Mouse (Mus musculus): ENCODE measurements at regions not wholly inside any gene's neighbourhood (a gene's known extent, or its start where the extent isn't known, plus 50 kb on each side); places are given as distances from the start of the nearest gene placed in this dataset.

DNA sequence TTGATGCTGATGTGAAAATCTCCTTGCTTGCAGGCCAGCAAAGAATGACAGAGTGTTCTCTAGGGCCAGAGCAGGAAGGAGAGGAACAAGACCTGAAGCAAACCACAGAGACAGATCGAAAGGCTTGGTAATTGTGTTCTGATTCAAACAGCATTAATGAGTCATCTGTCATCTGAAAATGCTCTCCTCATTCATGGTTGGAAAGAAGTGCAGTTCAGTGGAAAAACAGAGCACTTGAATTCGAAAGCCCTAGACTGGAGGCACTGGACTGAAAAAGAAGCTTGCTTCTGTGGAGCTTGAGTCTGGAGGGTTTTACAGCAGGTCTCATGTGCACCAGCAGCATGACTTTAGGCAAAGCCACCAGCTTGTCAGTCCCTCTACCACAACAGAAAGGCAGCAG is 374.3 kb upstream of the B430305J03Rik start:
- H3K36me3 ChIP-seq (ENCODE audit: control insufficient read depth, insufficient read depth, low read length), result no peaks in the 10 kb centered on the region
- WGBS, result 73% methylated on average over 2 of the region's 2 CpGs
- H3K4me1 ChIP-seq (replicated peaks; ENCODE audit: control insufficient read depth, insufficient read depth, low read length), result no peaks in the 10 kb centered on the region
- H3K27ac ChIP-seq (ENCODE audit: control insufficient read depth, insufficient read depth, low read length), result no peak overlapping the region
- no peak overlapping the region for H3K4me3 ChIP-seq (ENCODE audit: control insufficient read depth, insufficient read depth, low read length)
- no peaks in the 10 kb centered on the region for H3K27me3 ChIP-seq (ENCODE audit: control insufficient read depth, insufficient read depth, low read length)
- TF ChIP-seq POLR2A (IDR thresholded peaks at IDR 0.05; ENCODE audit: control insufficient read depth, extremely low read depth, insufficient read depth, low read length, poor library complexity) (no peak), CTCF (IDR thresholded peaks at IDR 0.05; ENCODE audit: borderline replicate concordance, control insufficient read depth, extremely low read depth, insufficient read depth, low read length, poor library complexity) (no peak)
- DNase-seq, result no peak

DNA sequence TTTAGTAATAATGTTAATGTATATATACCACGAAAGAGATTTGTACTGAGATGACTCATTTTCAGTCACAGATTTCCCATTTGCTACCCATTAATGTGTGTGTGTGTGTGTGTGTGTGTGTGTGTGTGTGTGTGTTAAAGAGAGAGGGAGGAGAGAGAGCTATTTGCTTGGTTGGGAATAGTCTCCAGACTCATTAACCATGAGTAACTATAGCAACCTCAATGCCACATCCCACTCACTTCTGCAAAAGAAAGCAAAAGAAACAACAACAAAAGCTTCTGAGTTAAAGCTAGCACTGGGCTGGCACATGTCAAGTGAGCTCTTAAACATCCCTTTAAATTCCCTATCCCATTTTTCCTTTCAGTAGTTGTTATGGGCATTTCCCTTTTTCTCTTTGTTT is 372.8 kb upstream of the B430305J03Rik start:
- no peaks in the 10 kb centered on the region for H3K4me1 ChIP-seq (replicated peaks; ENCODE audit: control insufficient read depth, insufficient read depth, low read length)
- no peak for DNase-seq
- WGBS, result 91% methylated on average over 1 of the region's 1 CpGs
- no peaks in the 10 kb centered on the region for H3K27me3 ChIP-seq (ENCODE audit: control insufficient read depth, insufficient read depth, low read length)
- H3K4me3 ChIP-seq (ENCODE audit: control insufficient read depth, insufficient read depth, low read length), result no peak overlapping the region
- H3K27ac ChIP-seq (ENCODE audit: control insufficient read depth, insufficient read depth, low read length), result no peak overlapping the region
- TF ChIP-seq CTCF (IDR thresholded peaks at IDR 0.05; ENCODE audit: borderline replicate concordance, control insufficient read depth, extremely low read depth, insufficient read depth, low read length, poor library complexity) (no peak), POLR2A (IDR thresholded peaks at IDR 0.05; ENCODE audit: control insufficient read depth, extremely low read depth, insufficient read depth, low read length, poor library complexity) (no peak)
- H3K36me3 ChIP-seq (ENCODE audit: control insufficient read depth, insufficient read depth, low read length), result no peaks in the 10 kb centered on the region

DNA sequence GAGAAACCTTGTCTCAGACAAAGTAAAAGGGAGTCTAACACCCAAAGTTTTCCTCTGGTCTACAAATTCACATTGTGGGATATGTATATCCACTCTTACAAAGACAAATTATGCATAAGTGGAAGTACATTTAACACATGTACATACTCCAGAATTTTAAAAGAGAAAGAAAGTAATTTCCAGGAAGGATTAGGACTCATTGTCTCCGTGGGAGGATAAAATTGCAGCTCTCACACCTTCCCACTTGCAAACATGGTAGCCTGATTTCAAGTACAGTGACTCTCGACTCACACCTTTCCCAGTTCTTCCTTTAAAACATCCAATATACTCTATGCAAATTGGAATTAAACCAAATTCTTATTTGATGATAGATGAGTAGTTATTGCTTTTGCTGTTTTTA is 351.0 kb upstream of the B430305J03Rik start:
- no peak for DNase-seq
- no peaks in the 10 kb centered on the region for H3K4me1 ChIP-seq (replicated peaks; ENCODE audit: control insufficient read depth, insufficient read depth, low read length)
- H3K27me3 ChIP-seq (ENCODE audit: control insufficient read depth, insufficient read depth, low read length), result no peaks in the 10 kb centered on the region
- WGBS, result 79% methylated on average over 2 of the region's 2 CpGs
- no peaks in the 10 kb centered on the region for H3K36me3 ChIP-seq (ENCODE audit: control insufficient read depth, insufficient read depth, low read length)
- no peak overlapping the region for H3K27ac ChIP-seq (ENCODE audit: control insufficient read depth, insufficient read depth, low read length)
- H3K4me3 ChIP-seq (ENCODE audit: control insufficient read depth, insufficient read depth, low read length), result no peak overlapping the region
- TF ChIP-seq CTCF (IDR thresholded peaks at IDR 0.05; ENCODE audit: borderline replicate concordance, control insufficient read depth, extremely low read depth, insufficient read depth, low read length, poor library complexity) (no peak), POLR2A (IDR thresholded peaks at IDR 0.05; ENCODE audit: control insufficient read depth, extremely low read depth, insufficient read depth, low read length, poor library complexity) (no peak)

DNA sequence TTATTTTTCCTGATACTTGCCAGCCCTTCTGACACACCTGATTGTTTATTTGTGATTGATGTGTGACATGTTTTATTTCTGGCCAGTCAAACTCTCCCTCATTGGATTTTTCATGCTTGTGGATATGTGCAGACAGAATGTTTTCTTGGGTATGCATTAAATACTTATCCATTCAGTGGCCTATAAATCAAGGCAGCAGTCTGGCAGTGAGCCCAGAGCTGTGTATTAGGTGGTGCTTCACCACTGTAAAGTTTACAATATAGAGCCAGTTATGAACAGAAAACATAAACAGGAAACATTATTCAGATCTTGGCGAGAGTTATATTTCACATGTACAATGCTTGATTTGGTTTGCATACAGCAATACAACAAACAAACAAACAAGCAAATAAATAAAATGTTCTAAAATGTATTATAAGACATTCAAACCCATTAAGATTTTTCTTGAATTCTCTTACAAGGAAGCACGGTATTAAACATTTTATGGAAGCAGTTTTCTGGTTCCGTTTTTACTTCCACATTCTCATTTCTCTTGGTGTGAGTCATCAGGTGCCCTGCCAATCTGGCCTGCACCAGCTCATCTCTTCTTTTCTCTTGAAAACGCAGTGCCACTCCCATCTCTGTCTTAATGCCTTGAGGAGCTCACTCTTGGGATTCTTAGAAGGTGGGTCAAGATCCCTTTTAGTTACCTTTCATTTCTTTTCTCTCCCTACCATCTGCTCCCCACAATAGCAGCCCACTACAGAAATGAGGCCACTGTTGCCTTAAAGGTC is 322.4 kb upstream of the B430305J03Rik start:
- 67% methylated on average over 4 of the region's 4 CpGs for WGBS
- H3K4me3 ChIP-seq (ENCODE audit: control insufficient read depth, insufficient read depth, low read length), result no peak overlapping the region
- TF ChIP-seq CTCF (IDR thresholded peaks at IDR 0.05; ENCODE audit: borderline replicate concordance, control insufficient read depth, extremely low read depth, insufficient read depth, low read length, poor library complexity) (no peak), POLR2A (IDR thresholded peaks at IDR 0.05; ENCODE audit: control insufficient read depth, extremely low read depth, insufficient read depth, low read length, poor library complexity) (no peak)
- H3K36me3 ChIP-seq (ENCODE audit: control insufficient read depth, insufficient read depth, low read length), result no peaks in the 10 kb centered on the region
- H3K4me1 ChIP-seq (replicated peaks; ENCODE audit: control insufficient read depth, insufficient read depth, low read length), result no peaks in the 10 kb centered on the region
- no peak overlapping the region for H3K27ac ChIP-seq (ENCODE audit: control insufficient read depth, insufficient read depth, low read length)
- H3K27me3 ChIP-seq (ENCODE audit: control insufficient read depth, insufficient read depth, low read length), result no peaks in the 10 kb centered on the region
- DNase-seq, result no peak

DNA sequence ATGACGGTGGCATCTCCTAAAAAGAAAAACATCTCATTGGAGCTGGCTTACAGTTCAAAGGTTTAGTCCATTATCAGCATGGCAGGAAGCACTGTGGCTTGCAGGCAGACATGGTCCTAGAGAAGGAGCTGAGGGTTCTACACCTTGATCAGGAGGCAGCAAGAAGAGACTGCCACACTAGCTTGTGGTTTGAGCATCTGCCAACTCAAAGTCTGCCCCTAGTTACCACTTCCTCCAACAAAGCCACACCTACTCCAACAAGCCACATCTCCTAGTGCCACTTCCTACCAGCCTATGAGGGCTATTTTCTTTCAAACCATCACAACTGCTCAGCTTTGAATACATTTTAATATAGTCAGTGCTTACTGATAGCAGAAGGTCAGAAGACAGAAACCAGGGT is 305.1 kb upstream of the B430305J03Rik start:
- H3K4me3 ChIP-seq (ENCODE audit: control insufficient read depth, insufficient read depth, low read length), result no peak overlapping the region
- TF ChIP-seq CTCF (IDR thresholded peaks at IDR 0.05; ENCODE audit: borderline replicate concordance, control insufficient read depth, extremely low read depth, insufficient read depth, low read length, poor library complexity) (no peak), POLR2A (IDR thresholded peaks at IDR 0.05; ENCODE audit: control insufficient read depth, extremely low read depth, insufficient read depth, low read length, poor library complexity) (no peak)
- 23% methylated on average over 1 of the region's 1 CpGs for WGBS

GRCm38 (mm10) chr3:61656143-61656542 is 290.4 kb upstream of the B430305J03Rik start:
- no peak overlapping the region for H3K27ac ChIP-seq (ENCODE audit: control insufficient read depth, insufficient read depth, low read length)
- H3K4me1 ChIP-seq (replicated peaks; ENCODE audit: control insufficient read depth, insufficient read depth, low read length), result no peaks in the 10 kb centered on the region
- no peaks in the 10 kb centered on the region for H3K27me3 ChIP-seq (ENCODE audit: control insufficient read depth, insufficient read depth, low read length)
- no peak for DNase-seq
- H3K36me3 ChIP-seq (ENCODE audit: control insufficient read depth, insufficient read depth, low read length), result no peaks in the 10 kb centered on the region
- 85% methylated on average over 2 of the region's 2 CpGs for WGBS
- no peak for TF ChIP-seq CTCF (IDR thresholded peaks at IDR 0.05; ENCODE audit: borderline replicate concordance, control insufficient read depth, extremely low read depth, insufficient read depth, low read length, poor library complexity)
- TF ChIP-seq POLR2A (IDR thresholded peaks at IDR 0.05; ENCODE audit: control insufficient read depth, extremely low read depth, insufficient read depth, low read length, poor library complexity), result no peak
- H3K4me3 ChIP-seq (ENCODE audit: control insufficient read depth, insufficient read depth, low read length), result no peak overlapping the region

More for the DNA sequence above, 305.1 kb upstream of the B430305J03Rik start:
- H3K4me1 ChIP-seq (replicated peaks; ENCODE audit: control insufficient read depth, insufficient read depth, low read length), result no peaks in the 10 kb centered on the region
- H3K27ac ChIP-seq (ENCODE audit: control insufficient read depth, insufficient read depth, low read length), result no peak overlapping the region
- H3K27me3 ChIP-seq (ENCODE audit: control insufficient read depth, insufficient read depth, low read length), result no peaks in the 10 kb centered on the region
- no peaks in the 10 kb centered on the region for H3K36me3 ChIP-seq (ENCODE audit: control insufficient read depth, insufficient read depth, low read length)
- no peak for DNase-seq

All from thymus, adult 2 months (tissue).